Mouse (Mus musculus) myocyte (in vitro differentiated cells): ENCODE measurements around the gene Rsc1a1. TPM values are rescaled to one million over a fixed set of nuclear protein-coding genes. Genes with fewer than 3 reads are reported as not detected.

Source experiments
- H3K27me3 ChIP-seq: one replicate; pipeline ENCODE4 v1.6.1; 2011; ENCODE audit not compliant: control insufficient read depth, insufficient read depth, insufficient read length
- H3K36me3 ChIP-seq: one replicate; pipeline ENCODE4 v1.6.1; 2011; ENCODE audit not compliant: control insufficient read depth, insufficient read depth
- H3K4me2 ChIP-seq: one replicate; pipeline ENCODE4 v1.6.1; 2011; ENCODE audit warnings: low read depth, control low read depth
- H3K4me3 ChIP-seq: one replicate; pipeline ENCODE4 v1.5.1; 2011; ENCODE audit warnings: mild to moderate bottlenecking, control low read depth, moderate library complexity
- H3K79me2 ChIP-seq: one replicate; pipeline ENCODE4 v1.6.1; 2011; ENCODE audit not compliant: control insufficient read depth, insufficient read depth
- H3ac ChIP-seq: one replicate; pipeline ENCODE4 v1.6.1; 2011; ENCODE audit not compliant: control insufficient read depth, insufficient read length
- CEBPB ChIP-seq: IDR thresholded peaks from 2 replicates; pipeline ENCODE4 v1.6.1; 2011; ENCODE audit warnings: mild to moderate bottlenecking, moderate library complexity; ENCODE audit not compliant: poor library complexity, insufficient read depth, severe bottlenecking
- E2F4 ChIP-seq: IDR thresholded peaks from one replicate; pipeline ENCODE4 v1.6.1; 2011; ENCODE audit warnings: mild to moderate bottlenecking, control low read depth, moderate library complexity; ENCODE audit not compliant: insufficient read depth
- MAX ChIP-seq: IDR thresholded peaks from one replicate; pipeline ENCODE4 v1.6.1; 2011; ENCODE audit warnings: low read depth, mild to moderate bottlenecking, control low read depth
- MYOD1 ChIP-seq, 3 experiments: IDR thresholded peaks; one replicate each; pipeline ENCODE4 v1.6.1; 2011; ENCODE audit warnings: control low read depth in 2 of 3, low read depth in 2 of 3, mild to moderate bottlenecking in 2 of 3, moderate library complexity in 1 of 3; ENCODE audit not compliant: insufficient read length in 2 of 3, control insufficient read depth in 1 of 3
- MYOG ChIP-seq, 3 experiments: IDR thresholded peaks; one replicate each; pipeline ENCODE4 v1.6.1; 2011; ENCODE audit warnings: control low read depth in 2 of 3, low read depth in 2 of 3, mild to moderate bottlenecking in 2 of 3; ENCODE audit not compliant: insufficient read length in 2 of 3, control insufficient read depth in 1 of 3, insufficient read depth in 1 of 3
- POLR2A ChIP-seq: IDR thresholded peaks from one replicate; pipeline ENCODE4 v1.6.1; 2011; ENCODE audit warnings: low read depth, mild to moderate bottlenecking, control low read depth, moderate library complexity; ENCODE audit not compliant: insufficient read length
- POLR2AphosphoS2 ChIP-seq: IDR thresholded peaks from one replicate; pipeline ENCODE4 v1.6.1; 2011; ENCODE audit warnings: low read depth, control low read depth; ENCODE audit not compliant: insufficient read length
- REST ChIP-seq: IDR thresholded peaks from one replicate; pipeline ENCODE4 v1.6.1; 2011; ENCODE audit warnings: mild to moderate bottlenecking, control low read depth, moderate library complexity; ENCODE audit not compliant: insufficient read depth, insufficient read length
- SRF ChIP-seq: IDR thresholded peaks from one replicate; pipeline ENCODE4 v1.6.1; 2011; ENCODE audit warnings: low read depth; ENCODE audit not compliant: control insufficient read depth, insufficient read length
- TCF12 ChIP-seq: IDR thresholded peaks from one replicate; pipeline ENCODE4 v1.6.1; 2011; ENCODE audit warnings: mild to moderate bottlenecking, control low read depth; ENCODE audit not compliant: poor library complexity, insufficient read depth, severe bottlenecking
- TCF3 ChIP-seq: IDR thresholded peaks from one replicate; pipeline ENCODE4 v1.6.1; 2011; ENCODE audit warnings: low read depth, control low read depth; ENCODE audit not compliant: insufficient read length
- USF1 ChIP-seq: IDR thresholded peaks from one replicate; pipeline ENCODE4 v1.6.1; 2011; ENCODE audit warnings: low read depth, mild to moderate bottlenecking, control low read depth, moderate library complexity
- polyA plus RNA-seq: library from polyadenylated mRNA; unstranded; fragments of >200 nt; fragmentation: generic; extraction: Trizol; gene quantifications from one replicate; pipeline ENCODE4 v1.2.1, GENCODE M21; 2012; ENCODE audit warnings: missing spikeins

Gene Rsc1a1
- polyA plus RNA-seq, 1 experiment = 5.8 TPM

- Histone ChIP-seq H3K27me3 (no peaks in the 10 kb centered on the region), H3ac (no peak overlapping the region), H3K4me2 (no peak overlapping the region), H3K4me3 (no peak overlapping the region), H3K79me2 (no peaks in the 10 kb centered on the region), H3K36me3 (peaks cover 42% of the 10 kb centered on the region)
- TF ChIP-seq USF1 (no peak), CEBPB (no peak), REST (no peak), POLR2AphosphoS2 (no peak)
These were observed 694 bp upstream of the Rsc1a1 start for GRCm38 (mm10) chr4:141686093-141686492.

- TF ChIP-seq USF1 = no peak
- no peak for TF ChIP-seq POLR2AphosphoS2
- no peak for TF ChIP-seq E2F4
- no peak for TF ChIP-seq REST
- no peak for TF ChIP-seq MAX
- TF ChIP-seq MYOG (IDR thresholded peaks at IDR 0.05; ENCODE audit: control insufficient read depth in 1 of 3, insufficient read depth in 1 of 3, insufficient read length in 2 of 3, low read depth in 2 of 3) = no peak
- TF ChIP-seq POLR2A = no peak
- no peak for TF ChIP-seq SRF
- TF ChIP-seq TCF3 = no peak
- no peak for TF ChIP-seq MYOD1 (IDR thresholded peaks at IDR 0.05; ENCODE audit: control insufficient read depth in 1 of 3, insufficient read length in 2 of 3, low read depth in 2 of 3)
- no peak for TF ChIP-seq TCF12
- TF ChIP-seq CEBPB = no peak
- H3K27me3 ChIP-seq = no peaks in the 10 kb centered on the region
- no peak overlapping the region for H3K4me3 ChIP-seq
- no peak overlapping the region for H3K4me2 ChIP-seq
- H3K79me2 ChIP-seq = no peaks in the 10 kb centered on the region
- H3ac ChIP-seq = no peak overlapping the region
- H3K36me3 ChIP-seq = peaks cover 29% of the 10 kb centered on the region
These were observed 2.6 kb downstream of the Rsc1a1 start for GRCm38 (mm10) chr4:141682706-141683230.

- H3K4me2 ChIP-seq = peak overlapping the region; percentile 9
- TF ChIP-seq MAX (no peak), CEBPB (no peak), MYOG (IDR thresholded peaks at IDR 0.05; ENCODE audit: control insufficient read depth in 1 of 3, insufficient read depth in 1 of 3, insufficient read length in 2 of 3, low read depth in 2 of 3) (no peak)
- no peak overlapping the region for H3ac ChIP-seq
- peaks cover 29% of the 10 kb centered on the region for H3K36me3 ChIP-seq
- H3K27me3 ChIP-seq = no peaks in the 10 kb centered on the region
- no peak overlapping the region for H3K4me3 ChIP-seq
- H3K79me2 ChIP-seq = no peaks in the 10 kb centered on the region
These were observed 3.6 kb downstream of the Rsc1a1 start for GRCm38 (mm10) chr4:141681767-141682166.

- TF ChIP-seq CEBPB (no peak), POLR2A (no peak), MAX (no peak), MYOD1 (IDR thresholded peaks at IDR 0.05; ENCODE audit: control insufficient read depth in 1 of 3, insufficient read length in 2 of 3, low read depth in 2 of 3) (no peak), TCF3 (no peak), REST (no peak), USF1 (no peak), POLR2AphosphoS2 (no peak), TCF12 (no peak)
- Histone ChIP-seq H3K4me3 (no peak overlapping the region), H3K79me2 (no peaks in the 10 kb centered on the region), H3K4me2 (no peak overlapping the region), H3K27me3 (no peaks in the 10 kb centered on the region), H3ac (no peak overlapping the region), H3K36me3 (peaks cover 24% of the 10 kb centered on the region)
These were observed 4.5 kb downstream of the Rsc1a1 start for GRCm38 (mm10) chr4:141680892-141681291.

- no peaks in the 10 kb centered on the region for H3K27me3 ChIP-seq
- TF ChIP-seq MYOG (IDR thresholded peaks at IDR 0.05; ENCODE audit: control insufficient read depth in 1 of 3, insufficient read depth in 1 of 3, insufficient read length in 2 of 3, low read depth in 2 of 3) (no peak), POLR2A (no peak), E2F4 (no peak)
- no peaks in the 10 kb centered on the region for H3K79me2 ChIP-seq
- H3K4me3 ChIP-seq = no peak overlapping the region
- no peak overlapping the region for H3K4me2 ChIP-seq
- H3ac ChIP-seq = no peak overlapping the region
- H3K36me3 ChIP-seq = peaks cover 10% of the 10 kb centered on the region
These were observed 6.4 kb downstream of the Rsc1a1 start for GRCm38 (mm10) chr4:141679016-141679415.
